Mouse (Mus musculus) MEL (cell line): ENCODE measurements around the gene Mical3. TPM values are rescaled to one million over a fixed set of nuclear protein-coding genes. Genes with fewer than 3 reads are reported as not detected.

Experiments
- DNase-seq: peaks from one replicate; pipeline ENCODE4 v3.0.0; 2011; ENCODE audit warnings: low read depth, low spot score
- H3K27ac ChIP-seq: 2 replicates; pipeline ENCODE4 v1.5.1; 2012; ENCODE audit warnings: low read depth, mild to moderate bottlenecking, control low read depth, low read length, moderate library complexity; ENCODE audit not compliant: control insufficient read depth
- H3K27me3 ChIP-seq, 2 experiments: fragments of 150-350 bp in 1 of 2; sonication (generic) in 1 of 2; 2 replicates each; pipeline ENCODE4 v1.6.1; 2012; ENCODE audit warnings: low read length in 2 of 2, mild to moderate bottlenecking in 2 of 2, improper control_type of control experiment in 1 of 2, moderate library complexity in 1 of 2; ENCODE audit not compliant: insufficient read depth in 2 of 2, control insufficient read depth in 1 of 2
- H3K36me3 ChIP-seq, 2 experiments: 2 replicates each; pipeline ENCODE4 v1.6.1; 2012 to 2014; ENCODE audit warnings: low read length in 2 of 2, improper control_type of control experiment in 1 of 2, inconsistent platforms in 1 of 2, mild to moderate bottlenecking in 1 of 2; ENCODE audit not compliant: insufficient read depth in 2 of 2, control insufficient read depth in 1 of 2
- H3K4me1 ChIP-seq, 2 experiments: fragments of 150-350 bp in 1 of 2; sonication (generic) in 1 of 2; 2 replicates each; pipeline ENCODE4 v1.6.1; 2012; ENCODE audit warnings: low read length in 2 of 2, improper control_type of control experiment in 1 of 2, mild to moderate bottlenecking in 1 of 2; ENCODE audit not compliant: insufficient read depth in 2 of 2, control insufficient read depth in 1 of 2
- H3K4me3 ChIP-seq, 2 experiments: fragments of 150-350 bp in 1 of 2; sonication (generic) in 1 of 2; 2 replicates each; pipeline ENCODE4 v1.5.1; 2012; ENCODE audit warnings: low read depth in 2 of 2, low read length in 2 of 2, mild to moderate bottlenecking in 2 of 2, moderate library complexity in 2 of 2, control low read depth in 1 of 2, improper control_type of control experiment in 1 of 2; ENCODE audit not compliant: control insufficient read depth in 1 of 2, insufficient read depth in 1 of 2
- H3K79me2 ChIP-seq: 2 replicates; pipeline ENCODE4 v1.6.1; 2012; ENCODE audit warnings: mild to moderate bottlenecking, low read length, moderate library complexity; ENCODE audit not compliant: control insufficient read depth, poor library complexity, insufficient read depth
- H3K9ac ChIP-seq: 2 replicates; pipeline ENCODE4 v1.6.1; 2012; ENCODE audit warnings: low read depth, mild to moderate bottlenecking, control low read depth, low read length, moderate library complexity; ENCODE audit not compliant: control insufficient read depth, poor library complexity, severe bottlenecking
- H3K9me3 ChIP-seq: fragments of 150-350 bp; sonication (generic); replicated peaks from 2 replicates; pipeline ENCODE4 v1.6.1; 2012; ENCODE audit warnings: mild to moderate bottlenecking, low read length, improper control_type of control experiment, moderate library complexity; ENCODE audit not compliant: insufficient read depth
- BHLHE40 ChIP-seq: IDR thresholded peaks from 2 replicates; pipeline ENCODE4 v1.6.1; 2012; ENCODE audit warnings: low read depth, mild to moderate bottlenecking, inconsistent platforms, low read length, improper control_type of control experiment, borderline replicate concordance
- CHD1 ChIP-seq: IDR thresholded peaks from 2 replicates; pipeline ENCODE4 v1.6.1; 2012; ENCODE audit warnings: low read depth, mild to moderate bottlenecking, inconsistent platforms, low read length, improper control_type of control experiment
- CHD2 ChIP-seq: IDR thresholded peaks from 2 replicates; pipeline ENCODE4 v1.6.1; 2011; ENCODE audit warnings: low read length, improper control_type of control experiment
- CTCF ChIP-seq, 3 experiments: IDR thresholded peaks in 2 of 3; conservative IDR thresholded peaks in 1 of 3; 2 replicates each; pipeline ENCODE4 v1.5.1; 2011 to 2012; ENCODE audit warnings: low read length in 3 of 3, low read depth in 2 of 3, mild to moderate bottlenecking in 2 of 3, improper control_type of control experiment in 1 of 3, inconsistent platforms in 1 of 3, mixed read lengths in 1 of 3, moderate library complexity in 1 of 3; ENCODE audit not compliant: control insufficient read depth in 1 of 3, insufficient read depth in 1 of 3, poor library complexity in 1 of 3, severe bottlenecking in 1 of 3
- ETS1 ChIP-seq: IDR thresholded peaks from 2 replicates; pipeline ENCODE4 v1.6.1; 2012; ENCODE audit warnings: low read depth, mild to moderate bottlenecking, inconsistent platforms, low read length, improper control_type of control experiment, moderate library complexity
- HCFC1 ChIP-seq: IDR thresholded peaks from 2 replicates; pipeline ENCODE4 v1.6.1; 2012; ENCODE audit warnings: low read depth, mild to moderate bottlenecking, inconsistent platforms, low read length, improper control_type of control experiment, moderate library complexity
- JUND ChIP-seq: IDR thresholded peaks from 2 replicates; pipeline ENCODE4 v1.6.1; 2011; ENCODE audit warnings: low read depth, mild to moderate bottlenecking, improper control_type of control experiment, low read length
- MAFK ChIP-seq: IDR thresholded peaks from 2 replicates; pipeline ENCODE4 v1.6.1; 2011; ENCODE audit warnings: low read depth, mild to moderate bottlenecking, low read length, improper control_type of control experiment, borderline replicate concordance
- MAX ChIP-seq: IDR thresholded peaks from 2 replicates; pipeline ENCODE4 v1.6.1; 2011; ENCODE audit warnings: low read length, improper control_type of control experiment
- MAZ ChIP-seq: IDR thresholded peaks from 2 replicates; pipeline ENCODE4 v1.6.1; 2012; ENCODE audit warnings: low read depth, mild to moderate bottlenecking, inconsistent platforms, low read length, improper control_type of control experiment
- MYC ChIP-seq: IDR thresholded peaks from 2 replicates; pipeline ENCODE4 v1.6.1; 2011; ENCODE audit warnings: low read depth, mild to moderate bottlenecking, low read length, improper control_type of control experiment, moderate library complexity
- NRF1 ChIP-seq: IDR thresholded peaks from 2 replicates; pipeline ENCODE4 v1.6.1; 2014; ENCODE audit warnings: low read depth, mild to moderate bottlenecking, inconsistent platforms, low read length, improper control_type of control experiment, moderate library complexity; ENCODE audit not compliant: poor library complexity, insufficient read depth, severe bottlenecking
- POLR2A ChIP-seq, 2 experiments: IDR thresholded peaks; 2 replicates each; pipeline ENCODE4 v1.6.1; 2011 to 2012; ENCODE audit warnings: low read length in 2 of 2, mild to moderate bottlenecking in 2 of 2, control low read depth in 1 of 2, improper control_type of control experiment in 1 of 2, low read depth in 1 of 2, moderate library complexity in 1 of 2; ENCODE audit not compliant: control insufficient read depth in 1 of 2, insufficient read depth in 1 of 2, poor library complexity in 1 of 2
- POLR2AphosphoS5 ChIP-seq: IDR thresholded peaks from 2 replicates; pipeline ENCODE4 v1.6.1; 2012; ENCODE audit warnings: low read depth, borderline replicate concordance, mild to moderate bottlenecking, inconsistent platforms, low read length, moderate library complexity, mixed read lengths
- RAD21 ChIP-seq: IDR thresholded peaks from 2 replicates; pipeline ENCODE4 v1.6.1; 2011; ENCODE audit warnings: mild to moderate bottlenecking, low read depth, low read length, improper control_type of control experiment
- RCOR1 ChIP-seq: IDR thresholded peaks from 2 replicates; pipeline ENCODE4 v1.6.1; 2012; ENCODE audit warnings: low read depth, mild to moderate bottlenecking, inconsistent platforms, low read length, improper control_type of control experiment
- TBP ChIP-seq: IDR thresholded peaks from 2 replicates; pipeline ENCODE4 v1.8.0; 2011; ENCODE audit warnings: low read depth, low read length, improper control_type of control experiment
- TCF12 ChIP-seq: IDR thresholded peaks from 2 replicates; pipeline ENCODE4 v1.6.1; 2014; ENCODE audit warnings: low read depth, mild to moderate bottlenecking, inconsistent platforms, low read length, improper control_type of control experiment, moderate library complexity
- UBTF ChIP-seq: IDR thresholded peaks from 2 replicates; pipeline ENCODE4 v1.6.1; 2012; ENCODE audit warnings: low read depth, mild to moderate bottlenecking, inconsistent platforms, low read length, improper control_type of control experiment, moderate library complexity, borderline replicate concordance; ENCODE audit not compliant: insufficient read depth
- USF1 ChIP-seq: IDR thresholded peaks from 2 replicates; pipeline ENCODE4 v1.6.1; 2014; ENCODE audit warnings: low read depth, mild to moderate bottlenecking, inconsistent platforms, low read length, improper control_type of control experiment, moderate library complexity
- USF2 ChIP-seq, 2 experiments: IDR thresholded peaks; 2 replicates each; pipeline ENCODE4 v1.6.1; 2011 to 2012; ENCODE audit warnings: improper control_type of control experiment in 2 of 2, low read length in 2 of 2, borderline replicate concordance in 1 of 2, inconsistent platforms in 1 of 2, low read depth in 1 of 2, mild to moderate bottlenecking in 1 of 2; ENCODE audit not compliant: insufficient read depth in 1 of 2
- ZC3H11A ChIP-seq: IDR thresholded peaks from 2 replicates; pipeline ENCODE4 v1.6.1; 2012; ENCODE audit warnings: low read depth, mild to moderate bottlenecking, inconsistent platforms, low read length, improper control_type of control experiment
- ZKSCAN1 ChIP-seq: IDR thresholded peaks from 2 replicates; pipeline ENCODE4 v1.6.1; 2012; ENCODE audit warnings: low read depth, mild to moderate bottlenecking, inconsistent platforms, low read length, improper control_type of control experiment, moderate library complexity
- ZMIZ1 ChIP-seq: IDR thresholded peaks from 2 replicates; pipeline ENCODE4 v1.6.1; 2012; ENCODE audit warnings: low read depth, mild to moderate bottlenecking, inconsistent platforms, low read length, improper control_type of control experiment, moderate library complexity
- ZNF384 ChIP-seq: IDR thresholded peaks from 2 replicates; pipeline ENCODE4 v1.6.1; 2012; ENCODE audit warnings: low read depth, mild to moderate bottlenecking, inconsistent platforms, low read length, improper control_type of control experiment
- polyA plus RNA-seq, 2 experiments: library from polyadenylated mRNA; stranded (reverse) in 1 of 2; unstranded in 1 of 2; fragments of >175 nt in 1 of 2; fragments of >200 nt in 1 of 2; gene quantifications; 2 replicates each; pipeline versions ENCODE4 v1.2.1 to v1.2.4; 2012; ENCODE audit warnings: low replicate concordance in 2 of 2, low read depth in 1 of 2; ENCODE audit not compliant: insufficient read length in 2 of 2, insufficient read depth in 1 of 2, missing spikeins in 1 of 2
- total RNA-seq: library from RNA; depleted of rRNA; stranded (reverse); fragments of 300-350 nt; gene quantifications from 2 replicates; pipeline ENCODE4 v1.2.3, GENCODE M21; 2012

The Mical3 gene
- total and polyA plus RNA-seq, 3 experiments: 19.8 to 125 (median 31.4) TPM

- H3K27me3 ChIP-seq: no peaks in the 10 kb centered on the region
- TF ChIP-seq NRF1: no peak
- no peak for TF ChIP-seq USF1
- no peak for TF ChIP-seq POLR2A (IDR thresholded peaks at IDR 0.05; ENCODE audit: control insufficient read depth in 1 of 2, insufficient read depth in 1 of 2, low read depth in 1 of 2, low read length in 2 of 2, poor library complexity in 1 of 2)
- no peak for TF ChIP-seq ZNF384
- no peak for TF ChIP-seq POLR2AphosphoS5
- no peak for TF ChIP-seq MAFK
- TF ChIP-seq ETS1: no peak
- TF ChIP-seq RAD21: no peak
- no peak for TF ChIP-seq TCF12
- TF ChIP-seq CHD2: no peak
- TF ChIP-seq ZKSCAN1: no peak
- no peak for TF ChIP-seq USF2 (IDR thresholded peaks at IDR 0.05; ENCODE audit: borderline replicate concordance in 1 of 2, insufficient read depth in 1 of 2, low read depth in 1 of 2, low read length in 2 of 2)
- TF ChIP-seq, all 39 proteins: peak for 0
- Histone ChIP-seq H3K4me1 (peaks cover 16 to 29% of the 10 kb centered on the region in 2 experiments), H3K79me2 (no peaks in the 10 kb centered on the region), H3K4me3 (no peak overlapping the region), H3K27ac (no peak overlapping the region), H3K9me3 (no peaks in the 10 kb centered on the region), H3K36me3 (peaks cover 0 to 27% of the 10 kb centered on the region in 2 experiments; a peak in 3 of 4 replicates), H3K9ac (no peak overlapping the region)
- no peak for DNase-seq
Measured at GRCm38 (mm10) chr6:120952475-120952874, 178.3 kb downstream of the Mical3 start.

DNA sequence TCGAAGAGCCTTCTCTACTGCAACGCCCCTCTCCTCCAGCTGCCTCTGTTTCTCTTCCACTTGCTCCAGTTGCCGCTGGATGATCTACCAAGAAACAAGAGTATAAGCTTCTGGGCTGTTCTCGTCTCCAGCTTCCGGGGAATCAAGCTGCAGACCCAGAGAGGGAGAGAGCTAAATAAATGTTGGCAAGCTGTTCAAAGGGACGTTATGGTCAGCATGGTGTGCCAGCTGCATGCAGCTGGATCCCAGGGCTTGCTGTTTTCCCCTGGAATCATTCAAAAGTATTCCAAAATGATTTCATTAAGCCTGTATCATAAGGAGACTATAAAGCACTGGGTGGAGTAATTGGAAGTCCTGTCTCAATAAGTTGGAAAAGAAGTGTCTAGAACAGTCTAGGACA lies 179.5 kb downstream of the Mical3 start:
- Histone ChIP-seq H3K4me1 (peaks cover 16 to 20% of the 10 kb centered on the region in 2 experiments), H3K79me2 (no peaks in the 10 kb centered on the region), H3K27me3 (no peaks in the 10 kb centered on the region), H3K9ac (no peak overlapping the region), H3K36me3 (peaks cover 0 to 19% of the 10 kb centered on the region in 2 experiments; a peak in 3 of 4 replicates), H3K9me3 (no peaks in the 10 kb centered on the region), H3K4me3 (no peak overlapping the region), H3K27ac (no peak overlapping the region)
- DNase-seq: no peak
- TF ChIP-seq JUND: no peak
- no peak for TF ChIP-seq MYC
- no peak for TF ChIP-seq TBP
- no peak for TF ChIP-seq POLR2A (IDR thresholded peaks at IDR 0.05; ENCODE audit: control insufficient read depth in 1 of 2, insufficient read depth in 1 of 2, low read depth in 1 of 2, low read length in 2 of 2, poor library complexity in 1 of 2)
- no peak for TF ChIP-seq USF2 (IDR thresholded peaks at IDR 0.05; ENCODE audit: borderline replicate concordance in 1 of 2, insufficient read depth in 1 of 2, low read depth in 1 of 2, low read length in 2 of 2)
- no peak for TF ChIP-seq CHD2
- no peak for TF ChIP-seq UBTF
- no peak for TF ChIP-seq ZNF384
- TF ChIP-seq TCF12: no peak
- no peak for TF ChIP-seq ZC3H11A
- TF ChIP-seq MAZ: no peak
- TF ChIP-seq CTCF (IDR thresholded peaks at IDR 0.05 in 2 of 3, conservative IDR thresholded peaks at IDR 0.05 in 1 of 3; ENCODE audit: control insufficient read depth in 1 of 3, insufficient read depth in 1 of 3, low read depth in 2 of 3, low read length in 3 of 3, poor library complexity in 1 of 3, severe bottlenecking in 1 of 3): no peak
- no peak for TF ChIP-seq ZMIZ1
- TF ChIP-seq HCFC1: no peak
- no peak for TF ChIP-seq USF1
- TF ChIP-seq CHD1: no peak
- no peak for TF ChIP-seq ZKSCAN1
- TF ChIP-seq MAX: no peak
- no peak for TF ChIP-seq RCOR1
- TF ChIP-seq BHLHE40: no peak
- TF ChIP-seq, all 39 proteins: peak for 0
